Mouse (Mus musculus): Measurements from ENCODE around the gene Mark2. TPM values are rescaled to one million over a fixed set of nuclear protein-coding genes. Genes with fewer than 3 reads are reported as not detected.
"Not testable (repeated sequence)": the region's sequence is repeated elsewhere in the genome, so short reads cannot be mapped to it uniquely, and the experiment has no call there.

The Mark2 gene
- 48.5 and 49.1 TPM in 2 replicates for polyA plus RNA-seq (2016; fragmentation: Nextera tagmentation; extraction: Ambion mirVana)

- peak; percentile 99 for DNase-seq (ENCODE audit: low spot score)
- WGBS: 2% methylated on average over 63 of the region's 63 CpGs
- Histone ChIP-seq H3K4me3 (peak within 1 kb of the TSS; percentile 88), H3K27me3 (replicated peaks; ENCODE audit: low read depth, poor library complexity, severe bottlenecking) (no peaks in the 10 kb centered on the region), H3K9me3 (no peaks in the 10 kb centered on the region), H3K36me3 (replicated peaks) (peaks cover 13% of the 10 kb centered on the region), H3K27ac (replicated peaks) (peak within 1 kb of the TSS; percentile 93), H3K4me1 (peaks cover 39% of the 10 kb centered on the region)
These were observed at the start of gene Mark2 for GRCm38 (mm10) chr19:7341512-7342397. Gene Mark2, minus strand, starts transcription at chr19:7341860.

GRCm38 (mm10) chr19:7388488-7388887, 46.8 kb upstream of the Mark2 start:
- DNase-seq (ENCODE audit: low spot score): no peak
- Histone ChIP-seq H3K27me3 (replicated peaks; ENCODE audit: low read depth, poor library complexity, severe bottlenecking) (no peaks in the 10 kb centered on the region), H3K9me3 (peaks cover 16% of the 10 kb centered on the region; the same call in 1 of the 2 replicates), H3K4me1 (peaks cover 10% of the 10 kb centered on the region), H3K4me3 (no peak overlapping the region), H3K36me3 (replicated peaks) (peaks cover 4% of the 10 kb centered on the region), H3K27ac (replicated peaks) (no peak overlapping the region)
- WGBS: 85% methylated on average over 6 of the region's 6 CpGs

- Histone ChIP-seq H3K4me3 (no peak overlapping the region), H3K27me3 (replicated peaks; ENCODE audit: low read depth, poor library complexity, severe bottlenecking) (no peaks in the 10 kb centered on the region), H3K9me3 (peaks cover 13% of the 10 kb centered on the region; the same call in 1 of the 2 replicates), H3K36me3 (replicated peaks) (peaks cover 4% of the 10 kb centered on the region), H3K4me1 (peaks cover 27% of the 10 kb centered on the region), H3K27ac (replicated peaks) (no peak overlapping the region)
- 59% methylated on average over 2 of the region's 2 CpGs for WGBS
- DNase-seq (ENCODE audit: low spot score): no peak
These were observed 44.4 kb upstream of the Mark2 start for GRCm38 (mm10) chr19:7386042-7386441.

GRCm38 (mm10) chr19:7382903-7383865, 41.5 kb upstream of the Mark2 start, which contains the start of gene Spindoc:
Gene Spindoc, minus strand, starts transcription at chr19:7382994.
- 1% methylated on average over 52 of the region's 52 CpGs for WGBS

GRCm38 (mm10) chr19:7382248-7382902, 40.7 kb upstream of the Mark2 start:
- DNase-seq (ENCODE audit: low spot score): peak; percentile 85
- peaks cover 31% of the 10 kb centered on the region for H3K36me3 ChIP-seq (replicated peaks)
- H3K27me3 ChIP-seq (replicated peaks; ENCODE audit: low read depth, poor library complexity, severe bottlenecking): no peaks in the 10 kb centered on the region
- H3K4me1 ChIP-seq: peaks cover 44% of the 10 kb centered on the region
- peak overlapping the region; percentile 80 for H3K4me3 ChIP-seq
- H3K27ac ChIP-seq (replicated peaks): peak overlapping the region; percentile 98
- WGBS: under 1% methylated on average over 60 of the region's 60 CpGs
- peaks cover 5% of the 10 kb centered on the region; the same call in 1 of the 2 replicates for H3K9me3 ChIP-seq

More at GRCm38 (mm10) chr19:7382903-7383865, 41.5 kb upstream of the Mark2 start, which contains the start of gene Spindoc:
- peak; percentile 99 for DNase-seq (ENCODE audit: low spot score)
- peaks cover 44% of the 10 kb centered on the region for H3K4me1 ChIP-seq
- peak within 1 kb of the TSS; percentile 98 for H3K27ac ChIP-seq (replicated peaks)
- no peaks in the 10 kb centered on the region for H3K27me3 ChIP-seq (replicated peaks; ENCODE audit: low read depth, poor library complexity, severe bottlenecking)
- H3K4me3 ChIP-seq: peak within 1 kb of the TSS; percentile 80
- H3K9me3 ChIP-seq: peaks cover 5% of the 10 kb centered on the region; the same call in 1 of the 2 replicates
- peaks cover 23% of the 10 kb centered on the region for H3K36me3 ChIP-seq (replicated peaks)

GRCm38 (mm10) chr19:7381906-7382247, 40.2 kb upstream of the Mark2 start:
- Histone ChIP-seq H3K9me3 (peaks cover 5% of the 10 kb centered on the region; the same call in 1 of the 2 replicates), H3K4me1 (peaks cover 44% of the 10 kb centered on the region), H3K27ac (replicated peaks) (peak overlapping the region; percentile 98), H3K27me3 (replicated peaks; ENCODE audit: low read depth, poor library complexity, severe bottlenecking) (no peaks in the 10 kb centered on the region), H3K4me3 (peak overlapping the region; percentile 80), H3K36me3 (replicated peaks) (peaks cover 36% of the 10 kb centered on the region)
- DNase-seq (ENCODE audit: low spot score): no peak
- 2% methylated on average over 8 of the region's 8 CpGs for WGBS

GRCm38 (mm10) chr19:7377639-7378038, 36.0 kb upstream of the Mark2 start:
- Histone ChIP-seq H3K27ac (replicated peaks) (no peak overlapping the region), H3K27me3 (replicated peaks; ENCODE audit: low read depth, poor library complexity, severe bottlenecking) (no peaks in the 10 kb centered on the region), H3K4me3 (no peak overlapping the region), H3K9me3 (no peaks in the 10 kb centered on the region), H3K4me1 (peaks cover 27% of the 10 kb centered on the region), H3K36me3 (replicated peaks) (peaks cover 74% of the 10 kb centered on the region)
- DNase-seq (ENCODE audit: low spot score): no peak
- 85% methylated on average over 2 of the region's 2 CpGs for WGBS

GRCm38 (mm10) chr19:7374491-7374890, 32.8 kb upstream of the Mark2 start:
- H3K27me3 ChIP-seq (replicated peaks; ENCODE audit: low read depth, poor library complexity, severe bottlenecking): no peaks in the 10 kb centered on the region
- no peaks in the 10 kb centered on the region for H3K9me3 ChIP-seq
- no peak overlapping the region for H3K27ac ChIP-seq (replicated peaks)
- H3K4me1 ChIP-seq: 0 out of 2 replicates have a peak, but pooled peaks cover 4% of the 10 kb centered on the region
- WGBS: 97% methylated on average over 8 of the region's 8 CpGs
- H3K36me3 ChIP-seq (replicated peaks): peaks cover 98% of the 10 kb centered on the region
- DNase-seq (ENCODE audit: low spot score): no peak
- no peak overlapping the region for H3K4me3 ChIP-seq

GRCm38 (mm10) chr19:7369469-7369868, 27.8 kb upstream of the Mark2 start:
- not testable (repeated sequence) for H3K4me3 ChIP-seq; H3K27me3 ChIP-seq (replicated peaks; ENCODE audit: low read depth, poor library complexity, severe bottlenecking); H3K4me1 ChIP-seq; H3K9me3 ChIP-seq; DNase-seq (ENCODE audit: low spot score); H3K27ac ChIP-seq (replicated peaks)
- peaks cover 96% of the 10 kb centered on the region for H3K36me3 ChIP-seq (replicated peaks)
- 91% methylated on average over 4 of the region's 4 CpGs for WGBS

GRCm38 (mm10) chr19:7353636-7354035, 12.0 kb upstream of the Mark2 start:
- Histone ChIP-seq H3K4me3 (no peak overlapping the region), H3K9me3 (no peaks in the 10 kb centered on the region), H3K27me3 (replicated peaks; ENCODE audit: low read depth, poor library complexity, severe bottlenecking) (no peaks in the 10 kb centered on the region), H3K4me1 (no peaks in the 10 kb centered on the region), H3K36me3 (replicated peaks) (peaks cover 30% of the 10 kb centered on the region), H3K27ac (replicated peaks) (no peak overlapping the region)
- no peak for DNase-seq (ENCODE audit: low spot score)
- 46% methylated on average over 6 of the region's 6 CpGs for WGBS

- Histone ChIP-seq H3K9me3 (no peaks in the 10 kb centered on the region), H3K27me3 (replicated peaks; ENCODE audit: low read depth, poor library complexity, severe bottlenecking) (no peaks in the 10 kb centered on the region), H3K36me3 (replicated peaks) (peaks cover 23% of the 10 kb centered on the region), H3K4me1 (no peaks in the 10 kb centered on the region), H3K4me3 (no peak overlapping the region), H3K27ac (replicated peaks) (no peak overlapping the region)
- 84% methylated on average over 11 of the region's 11 CpGs for WGBS
- no peak for DNase-seq (ENCODE audit: low spot score)
These were observed 11.3 kb upstream of the Mark2 start for GRCm38 (mm10) chr19:7352809-7353495.
